Mouse (Mus musculus): ENCODE results near the gene Lrrc8c.

Lrrc8c gene

GRCm38 (mm10) chr5:105643276-105643675 is 124.1 kb downstream of the Lrrc8c start:
- no peak for DNase-seq

- no peak for DNase-seq
These were observed 125.0 kb downstream of the Lrrc8c start for GRCm38 (mm10) chr5:105644195-105644594.

GRCm38 (mm10) chr5:105647094-105647493 is 127.9 kb downstream of the Lrrc8c start:
- DNase-seq: no peak

GRCm38 (mm10) chr5:105648648-105649287 is 129.6 kb downstream of the Lrrc8c start:
- DNase-seq: no peak

- DNase-seq: no peak
These were observed 130.4 kb downstream of the Lrrc8c start for GRCm38 (mm10) chr5:105649514-105650001.

GRCm38 (mm10) chr5:105650728-105651479 is 131.7 kb downstream of the Lrrc8c start:
- DNase-seq: no peak

- DNase-seq: peak; percentile 28
These were observed 132.4 kb downstream of the Lrrc8c start for GRCm38 (mm10) chr5:105651561-105651991.

GRCm38 (mm10) chr5:105654237-105655063 is 135.3 kb downstream of the Lrrc8c start:
- DNase-seq: peak; percentile 83

- DNase-seq: no peak
These were observed 136.0 kb downstream of the Lrrc8c start for GRCm38 (mm10) chr5:105655100-105655734.

- DNase-seq: no peak
These were observed 142.7 kb downstream of the Lrrc8c start for GRCm38 (mm10) chr5:105661894-105662293.
